Mouse (Mus musculus) limb, embryonic 13.5 days (tissue): Measurements from ENCODE around the gene Gm49380. TPM values are rescaled to one million over a fixed set of nuclear protein-coding genes. Genes with fewer than 3 reads are reported as not detected.

Source experiments
- ATAC-seq: fragments of 200-750 bp; cut with Nextera tagmentation; 2 replicates; pipeline ENCODE4 v1.8.0; 2017; ENCODE audit warnings: low read depth, moderate number of reproducible peaks, moderate TSS enrichment; ENCODE audit not compliant: low FRiP score
- H3K27ac ChIP-seq: fragments of 300-500 bp; sonication (generic); 2 replicates; pipeline ENCODE4 v1.5.1; 2015; ENCODE audit warnings: inconsistent platforms, mild to moderate bottlenecking, moderate library complexity
- H3K27me3 ChIP-seq: fragments of 300-500 bp; sonication (generic); 2 replicates; pipeline ENCODE4 v1.6.1; 2015; ENCODE audit warnings: mild to moderate bottlenecking, inconsistent platforms
- H3K36me3 ChIP-seq: fragments of 300-500 bp; sonication (generic); 2 replicates; pipeline ENCODE4 v1.6.1; 2015; ENCODE audit warnings: inconsistent platforms, mild to moderate bottlenecking, moderate library complexity
- H3K4me1 ChIP-seq: fragments of 300-500 bp; sonication (generic); 2 replicates; pipeline ENCODE4 v1.6.1; 2015; ENCODE audit warnings: inconsistent platforms
- H3K4me2 ChIP-seq: fragments of 300-500 bp; sonication (generic); replicated peaks from 2 replicates; pipeline ENCODE4 v1.6.1; 2015; ENCODE audit warnings: inconsistent platforms, mild to moderate bottlenecking, moderate library complexity
- H3K4me3 ChIP-seq: fragments of 300-500 bp; sonication (generic); 2 replicates; pipeline ENCODE4 v1.5.1; 2015; ENCODE audit warnings: moderate library complexity, mild to moderate bottlenecking, inconsistent platforms
- H3K9ac ChIP-seq: fragments of 300-500 bp; sonication (generic); 2 replicates; pipeline ENCODE4 v1.6.1; 2015; ENCODE audit warnings: mild to moderate bottlenecking, inconsistent platforms
- H3K9me3 ChIP-seq: fragments of 300-500 bp; sonication (generic); 2 replicates; pipeline ENCODE4 v1.6.1; 2016; ENCODE audit warnings: inconsistent platforms
- WGBS: fragments of 180-500 bp; shearing (Covaris S2); methylation state at CpG from one replicate; pipeline ENCODE4 v1.1.7; 2015; 5-methylcytosine and 5-hydroxymethylcytosine counted together
- polyA plus RNA-seq: library from polyadenylated mRNA; unstranded; fragments of >200 nt; fragmentation: Nextera tagmentation; extraction: Ambion mirVana; gene quantifications from 2 replicates; pipeline ENCODE4 v1.2.1, GENCODE M21; 2015

Gene Gm49380
- polyA plus RNA-seq, result 0.09 and 0.10 TPM in 2 replicates

DNA sequence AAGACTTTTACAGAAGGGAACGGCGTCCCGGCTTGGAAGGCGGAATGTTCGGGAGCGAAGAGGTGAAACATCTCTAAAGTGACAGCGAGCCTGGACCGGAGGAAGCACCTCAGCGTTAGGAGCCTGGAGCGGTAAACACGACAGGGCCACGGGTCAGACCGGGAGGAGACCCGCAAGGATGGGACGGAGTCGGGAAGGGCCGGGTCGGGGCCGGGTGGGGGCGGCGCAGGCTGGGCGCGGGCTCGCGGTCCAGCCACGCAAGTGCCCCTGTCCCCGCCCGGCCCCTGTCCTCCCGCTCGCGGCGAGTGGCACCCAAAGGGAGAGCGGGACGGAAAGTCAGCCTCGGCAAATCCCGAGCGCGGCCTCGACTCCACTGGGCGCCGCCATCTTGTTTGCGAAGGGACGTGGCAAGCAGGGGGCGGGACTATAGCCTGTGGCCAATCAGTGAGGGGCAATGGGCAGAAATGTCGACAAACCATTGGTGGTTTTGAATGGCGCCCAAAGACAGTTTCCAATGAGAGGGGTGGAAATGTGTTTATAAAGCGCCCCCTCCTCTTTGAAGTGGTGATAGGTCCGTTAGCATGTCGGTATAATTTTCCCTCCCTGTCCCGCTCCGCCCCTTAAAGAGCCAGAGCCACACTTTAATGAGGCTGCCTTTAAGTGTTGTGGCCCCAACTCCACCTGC, at the start of gene Gm49380, which contains the start of gene Rnf26:
Gene Gm49380 (minus strand): TSS at position 396 of the 685 bp plus-strand sequence.
Gene Rnf26 (minus strand): TSS at position 413 of the 685 bp plus-strand sequence.
- Histone ChIP-seq H3K4me2 (peak within 1 kb of the TSS; percentile 70), H3K9me3 (no peaks in the 10 kb centered on the region), H3K27me3 (no peaks in the 10 kb centered on the region), H3K36me3 (peaks cover 14% of the 10 kb centered on the region), H3K27ac (peak within 1 kb of the TSS; percentile 70; the same call in 1 of the 2 replicates), H3K4me3 (peak within 1 kb of the TSS; percentile 77), H3K4me1 (peaks cover 33% of the 10 kb centered on the region), H3K9ac (peak within 1 kb of the TSS; percentile 84)
- WGBS, result 1% methylated on average over 44 of the region's 51 CpGs
- peak; percentile 96 for ATAC-seq

GRCm38 (mm10) chr9:44159886-44160285, 46.6 kb upstream of the Gm49380 start:
- H3K36me3 ChIP-seq, result peaks cover 91% of the 10 kb centered on the region
- H3K4me3 ChIP-seq, result no peak overlapping the region
- H3K9ac ChIP-seq, result no peak overlapping the region
- 81% methylated on average over 3 of the region's 3 CpGs for WGBS
- no peak overlapping the region for H3K4me2 ChIP-seq
- no peak for ATAC-seq
- H3K27ac ChIP-seq, result no peak overlapping the region
- H3K9me3 ChIP-seq, result no peaks in the 10 kb centered on the region
- H3K4me1 ChIP-seq, result no peaks in the 10 kb centered on the region
- no peaks in the 10 kb centered on the region for H3K27me3 ChIP-seq

DNA sequence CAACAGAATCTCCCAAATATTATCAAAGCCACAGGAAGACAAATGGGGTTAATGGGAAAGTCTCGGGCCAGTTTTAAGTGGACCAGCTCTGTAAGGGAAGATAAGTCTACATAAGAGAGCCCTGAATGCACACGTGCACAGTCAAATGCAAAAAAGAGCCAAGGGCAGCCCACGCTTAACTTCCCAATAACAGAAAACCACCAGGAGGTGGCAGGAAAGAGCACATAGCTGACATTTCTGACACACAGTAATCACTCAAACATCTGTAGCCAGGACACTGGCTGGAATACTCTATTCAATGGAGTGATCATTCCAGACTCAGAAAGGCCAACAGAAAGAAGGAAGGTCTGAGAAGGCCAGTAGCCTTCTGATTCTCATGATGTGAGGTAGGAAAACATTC, 34.0 kb upstream of the Gm49380 start:
- H3K27me3 ChIP-seq, result no peaks in the 10 kb centered on the region
- ATAC-seq, result no peak

DNA sequence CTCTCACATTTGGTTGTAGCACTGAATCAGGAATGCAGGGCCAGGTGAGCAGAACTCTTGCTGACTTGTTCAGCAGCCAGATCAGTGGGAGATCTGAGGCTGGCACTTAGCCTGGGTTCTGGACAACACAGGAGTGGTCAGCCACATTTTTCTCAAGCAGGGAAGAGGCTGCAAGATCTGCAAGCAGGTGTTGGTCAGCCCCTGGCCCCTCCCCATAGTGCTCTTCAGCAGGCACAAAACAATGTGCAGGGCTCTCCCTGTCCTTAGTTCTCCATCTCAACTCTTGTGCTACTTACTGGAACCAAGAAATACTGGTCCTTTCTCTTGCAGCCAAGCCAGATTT, 31.4 kb upstream of the Gm49380 start:
- Histone ChIP-seq H3K9ac (no peak overlapping the region), H3K27ac (no peak overlapping the region), H3K9me3 (no peaks in the 10 kb centered on the region), H3K4me2 (no peak overlapping the region), H3K4me1 (no peaks in the 10 kb centered on the region), H3K36me3 (peaks cover 76% of the 10 kb centered on the region), H3K4me3 (no peak overlapping the region), H3K27me3 (no peaks in the 10 kb centered on the region)
- ATAC-seq, result no peak

More for the DNA sequence above, 34.0 kb upstream of the Gm49380 start:
- no peak overlapping the region for H3K27ac ChIP-seq
- H3K9me3 ChIP-seq, result no peaks in the 10 kb centered on the region
- H3K4me1 ChIP-seq, result no peaks in the 10 kb centered on the region
- peaks cover 75% of the 10 kb centered on the region for H3K36me3 ChIP-seq
- H3K4me2 ChIP-seq, result no peak overlapping the region
- H3K4me3 ChIP-seq, result no peak overlapping the region
- H3K9ac ChIP-seq, result no peak overlapping the region
- WGBS, result 64% methylated on average over 3 of the region's 3 CpGs

- no peak overlapping the region for H3K27ac ChIP-seq
- no peak overlapping the region for H3K4me3 ChIP-seq
- WGBS, result 42% methylated on average over 6 of the region's 8 CpGs
- no peak overlapping the region for H3K9ac ChIP-seq
- no peak for ATAC-seq
- H3K27me3 ChIP-seq, result no peaks in the 10 kb centered on the region
- H3K9me3 ChIP-seq, result no peaks in the 10 kb centered on the region
- no peak overlapping the region for H3K4me2 ChIP-seq
- H3K4me1 ChIP-seq, result no peaks in the 10 kb centered on the region
- H3K36me3 ChIP-seq, result peaks cover 76% of the 10 kb centered on the region
Measured at GRCm38 (mm10) chr9:44144023-44144717, 30.9 kb upstream of the Gm49380 start.

- WGBS, result 85% methylated on average over 5 of the region's 5 CpGs
Measured at GRCm38 (mm10) chr9:44143421-44143820, 30.1 kb upstream of the Gm49380 start.

GRCm38 (mm10) chr9:44141951-44142350, 28.7 kb upstream of the Gm49380 start:
- H3K27ac ChIP-seq, result no peak overlapping the region
- 0 out of 2 replicates have a peak, but pooled peaks cover 1% of the 10 kb centered on the region for H3K27me3 ChIP-seq
- 64% methylated on average over 5 of the region's 5 CpGs for WGBS
- H3K4me2 ChIP-seq, result no peak overlapping the region
- no peak for ATAC-seq
- H3K4me1 ChIP-seq, result no peaks in the 10 kb centered on the region
- H3K9ac ChIP-seq, result no peak overlapping the region
- peaks cover 81% of the 10 kb centered on the region for H3K36me3 ChIP-seq
- no peak overlapping the region for H3K4me3 ChIP-seq
- H3K9me3 ChIP-seq, result no peaks in the 10 kb centered on the region

More at GRCm38 (mm10) chr9:44143421-44143820, 30.1 kb upstream of the Gm49380 start:
- Histone ChIP-seq H3K4me2 (no peak overlapping the region), H3K27me3 (no peaks in the 10 kb centered on the region), H3K4me1 (no peaks in the 10 kb centered on the region), H3K36me3 (peaks cover 76% of the 10 kb centered on the region), H3K4me3 (no peak overlapping the region), H3K9ac (no peak overlapping the region), H3K27ac (no peak overlapping the region; the same call in 1 of the 2 replicates), H3K9me3 (no peaks in the 10 kb centered on the region)
- no peak for ATAC-seq

DNA sequence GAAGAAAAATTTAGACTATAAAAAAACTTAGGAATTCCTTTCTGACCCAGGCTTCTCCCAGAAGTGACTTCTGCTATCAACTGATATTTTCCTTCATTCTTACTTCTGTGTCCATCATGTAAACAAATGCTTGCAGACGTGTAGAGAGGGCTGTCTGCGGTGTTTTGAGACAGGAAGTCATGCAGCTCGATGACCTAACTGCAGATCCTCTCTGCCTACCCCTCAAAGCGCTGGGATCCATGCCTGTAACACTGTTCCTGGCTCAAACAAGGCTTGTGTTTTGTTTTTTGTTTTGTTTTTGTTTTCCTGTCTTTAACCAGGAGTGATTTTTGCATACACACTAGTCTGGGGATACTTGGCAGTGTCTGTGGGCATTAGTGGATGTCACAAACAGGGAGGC, 24.5 kb upstream of the Gm49380 start:
- 69% methylated on average over 4 of the region's 4 CpGs for WGBS
- peaks cover 31% of the 10 kb centered on the region for H3K4me1 ChIP-seq
- H3K36me3 ChIP-seq, result peaks cover 54% of the 10 kb centered on the region
- H3K9ac ChIP-seq, result no peak overlapping the region
- no peak for ATAC-seq
- H3K4me3 ChIP-seq, result no peak overlapping the region
- no peak overlapping the region for H3K4me2 ChIP-seq
- H3K27me3 ChIP-seq, result peaks cover 31% of the 10 kb centered on the region
- no peak overlapping the region for H3K27ac ChIP-seq
- H3K9me3 ChIP-seq, result no peaks in the 10 kb centered on the region

DNA sequence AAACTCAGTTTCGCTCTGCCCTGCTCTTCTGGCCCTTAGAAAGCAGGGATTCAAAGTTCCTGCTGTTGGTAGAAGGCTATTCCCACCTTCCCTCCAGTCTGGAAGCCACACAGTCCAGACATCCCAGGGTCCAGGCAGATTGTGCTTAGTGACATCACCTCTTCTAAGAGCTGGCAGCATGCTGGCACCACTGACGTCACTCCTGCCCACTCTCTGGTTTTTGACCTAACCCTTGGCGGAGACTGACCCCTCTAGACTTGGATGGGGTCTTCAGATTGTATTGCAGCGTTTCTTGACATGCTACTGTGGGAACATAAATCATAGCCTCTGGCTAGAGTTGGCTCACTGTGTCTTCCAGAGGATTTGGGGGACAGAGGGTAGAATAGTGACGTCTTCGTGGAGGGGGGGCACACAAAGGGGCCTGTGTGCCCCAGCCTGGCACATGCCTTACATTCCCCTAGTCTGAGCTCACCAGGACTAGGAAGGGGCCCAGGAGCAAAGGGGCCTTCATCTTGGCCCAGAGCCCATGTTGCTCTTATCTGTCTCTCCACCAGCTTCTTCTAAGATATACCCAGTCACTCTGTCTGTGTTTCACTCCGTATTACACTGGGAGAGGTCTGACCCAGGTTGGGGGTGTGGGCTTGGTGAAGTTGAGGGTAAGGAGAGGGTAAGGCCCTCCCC, 22.6 kb upstream of the Gm49380 start:
- no peak for ATAC-seq
- H3K9ac ChIP-seq, result peak overlapping the region; percentile 82
- H3K36me3 ChIP-seq, result peaks cover 39% of the 10 kb centered on the region
- H3K4me1 ChIP-seq, result peaks cover 39% of the 10 kb centered on the region
- peak overlapping the region; percentile 49; the same call in 1 of the 2 replicates for H3K27ac ChIP-seq
- peak overlapping the region; percentile 89 for H3K4me2 ChIP-seq
- 56% methylated on average over 7 of the region's 7 CpGs for WGBS
- no peaks in the 10 kb centered on the region for H3K9me3 ChIP-seq
- peaks cover 51% of the 10 kb centered on the region for H3K27me3 ChIP-seq
- H3K4me3 ChIP-seq, result peak overlapping the region; percentile 70

DNA sequence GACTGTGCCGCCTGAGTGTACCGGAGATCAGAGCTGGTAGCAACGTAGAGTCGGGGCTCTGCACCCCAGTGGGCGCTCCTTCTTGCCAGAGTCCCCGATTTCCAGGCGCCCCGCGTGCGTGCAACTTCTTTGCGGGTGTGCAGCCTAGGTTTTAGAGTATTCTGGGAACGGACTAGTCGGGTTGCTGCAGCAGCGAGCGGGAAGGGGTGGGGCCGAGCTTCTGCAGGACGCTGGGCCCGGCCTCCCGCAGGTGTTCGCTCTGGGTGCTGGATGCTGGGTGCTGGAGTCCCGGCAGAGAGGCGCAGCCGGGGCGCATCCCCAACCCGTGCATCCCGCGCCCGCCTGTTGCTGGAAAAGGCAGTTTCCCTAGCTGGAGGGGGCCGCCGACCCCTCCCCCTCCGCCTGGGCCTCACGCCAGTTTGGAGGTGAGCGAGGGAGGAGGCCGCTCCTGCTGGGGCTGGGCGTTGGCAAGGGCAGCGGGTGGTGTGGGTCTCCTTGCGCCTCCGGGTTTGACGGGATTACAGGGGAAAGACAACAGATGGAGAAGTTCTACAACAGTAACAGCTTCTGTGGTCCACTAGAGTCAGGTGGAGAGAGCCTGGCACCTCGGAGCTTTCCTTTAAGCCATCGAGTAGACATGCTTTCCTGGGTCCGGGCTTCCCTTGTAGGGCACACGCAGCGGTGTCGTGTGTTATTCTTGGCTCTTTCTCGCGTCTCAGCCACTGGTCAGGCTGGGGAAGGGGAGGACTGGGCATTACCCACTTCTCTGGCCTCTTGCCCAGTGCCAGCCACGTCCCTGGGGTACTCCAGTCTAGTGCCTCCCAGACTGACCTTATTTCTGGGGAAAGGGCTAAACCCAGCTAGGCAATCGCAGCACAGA, 21.8 kb upstream of the Gm49380 start:
- Histone ChIP-seq H3K36me3 (peaks cover 32% of the 10 kb centered on the region), H3K4me1 (peaks cover 47% of the 10 kb centered on the region), H3K4me2 (peak overlapping the region; percentile 89), H3K4me3 (peak overlapping the region; percentile 70), H3K27ac (peak overlapping the region; percentile 75), H3K9me3 (no peaks in the 10 kb centered on the region), H3K27me3 (peaks cover 51% of the 10 kb centered on the region), H3K9ac (peak overlapping the region; percentile 82)
- WGBS, result 2% methylated on average over 49 of the region's 49 CpGs
- ATAC-seq, result peak; percentile 34; the same call in 1 of the 2 replicates

- peak within 1 kb of the TSS; percentile 70 for H3K4me3 ChIP-seq
- peak within 1 kb of the TSS; percentile 89 for H3K4me2 ChIP-seq
- peaks cover 54% of the 10 kb centered on the region for H3K4me1 ChIP-seq
- no peaks in the 10 kb centered on the region for H3K9me3 ChIP-seq
- H3K9ac ChIP-seq, result peak within 1 kb of the TSS; percentile 82
- peak within 1 kb of the TSS; percentile 75 for H3K27ac ChIP-seq
- ATAC-seq, result peak; percentile 25
- H3K36me3 ChIP-seq, result peaks cover 23% of the 10 kb centered on the region
- peaks cover 54% of the 10 kb centered on the region for H3K27me3 ChIP-seq
- WGBS, result under 1% methylated on average over 50 of the region's 55 CpGs
Measured at GRCm38 (mm10) chr9:44134101-44134850, 21.0 kb upstream of the Gm49380 start, which contains the start of gene Mcam. TSS of gene Mcam (plus strand) at chr9:44134469.
